Mouse (Mus musculus): ENCODE results near the gene Tomm40.

GRCm38 (mm10) chr7:19758623-19759022 lies 43.4 kb upstream of the Tomm40 start:
- TF ChIP-seq CTCF (IDR thresholded peaks at IDR 0.05; ENCODE audit: insufficient read depth, low read length), result no peak
- no peak for TF ChIP-seq POLR2A (IDR thresholded peaks at IDR 0.05; ENCODE audit: borderline replicate concordance, extremely low read depth, low read depth, low read length)

All from lung, adult 2 months (tissue).